Mouse (Mus musculus): ENCODE data around the gene Ssmem1. TPM values are rescaled to one million over a fixed set of nuclear protein-coding genes. Genes with fewer than 3 reads are reported as not detected.

Ssmem1 gene
- polyA plus RNA-seq, 1 experiment from 2014 or later = not detected

Other genes with a start within 250 kb of the Ssmem1 start
- 58.9 and 60.5 TPM in 2 replicates for gene Ube2h, start 205.3 kb upstream of the Ssmem1 start, polyA plus RNA-seq (2014; fragmentation: Nextera tagmentation; extraction: Ambion mirVana)
- gene Zc3hc1, start 118.8 kb upstream of the Ssmem1 start, polyA plus RNA-seq (2014; fragmentation: Nextera tagmentation; extraction: Ambion mirVana) = 50.7 and 54.5 TPM in 2 replicates
- 24.8 and 29.3 TPM in 2 replicates for gene Klhdc10, start 108.0 kb upstream of the Ssmem1 start, polyA plus RNA-seq (2014; fragmentation: Nextera tagmentation; extraction: Ambion mirVana)
- 39.8 and 45.0 TPM in 2 replicates for gene Tmem209, start 66 bp upstream of the Ssmem1 start, polyA plus RNA-seq (2014; fragmentation: Nextera tagmentation; extraction: Ambion mirVana)
- 1.4 and 127 TPM in 2 replicates for gene Cpa2, start 31.7 kb downstream of the Ssmem1 start, polyA plus RNA-seq (2014; fragmentation: Nextera tagmentation; extraction: Ambion mirVana)
- 0.49 and 0.71 TPM in 2 replicates for gene Cpa4, start 58.5 kb downstream of the Ssmem1 start, polyA plus RNA-seq (2014; fragmentation: Nextera tagmentation; extraction: Ambion mirVana)
- 0.13 and 0.15 TPM in 2 replicates for gene Cpa5, start 101.2 kb downstream of the Ssmem1 start, polyA plus RNA-seq (2014; fragmentation: Nextera tagmentation; extraction: Ambion mirVana)
- 1.5 and 116 TPM in 2 replicates for gene Cpa1, start 129.4 kb downstream of the Ssmem1 start, polyA plus RNA-seq (2014; fragmentation: Nextera tagmentation; extraction: Ambion mirVana)
- 10.8 and 12.9 TPM in 2 replicates for gene Cep41, start 183.9 kb downstream of the Ssmem1 start, polyA plus RNA-seq (2014; fragmentation: Nextera tagmentation; extraction: Ambion mirVana)
- 1,146 and 1,247 TPM in 2 replicates for gene Mest, start 213.7 kb downstream of the Ssmem1 start, polyA plus RNA-seq (2014; fragmentation: Nextera tagmentation; extraction: Ambion mirVana)

All from stomach, embryonic 14.5 days (tissue).